Mouse (Mus musculus): Measurements from ENCODE around the gene Gucy2e.

GRCm38 (mm10) chr11:69178525-69178924, 58.3 kb downstream of the Gucy2e start:
- TF ChIP-seq CTCF (IDR thresholded peaks at IDR 0.05; ENCODE audit: low read depth) (no peak), EP300 (IDR thresholded peaks at IDR 0.05; ENCODE audit: low read depth) (no peak)

Data from heart, postnatal 0 days (tissue).